Mouse (Mus musculus) embryo, embryonic 9.5 days (tissue): ENCODE results near the gene Slc7a5.

Experiments
- DNase-seq: peaks from one replicate; pipeline ENCODE4 v3.0.0-alpha.2; 2017; ENCODE audit errors: extremely low spot score

The Slc7a5 gene

DNA sequence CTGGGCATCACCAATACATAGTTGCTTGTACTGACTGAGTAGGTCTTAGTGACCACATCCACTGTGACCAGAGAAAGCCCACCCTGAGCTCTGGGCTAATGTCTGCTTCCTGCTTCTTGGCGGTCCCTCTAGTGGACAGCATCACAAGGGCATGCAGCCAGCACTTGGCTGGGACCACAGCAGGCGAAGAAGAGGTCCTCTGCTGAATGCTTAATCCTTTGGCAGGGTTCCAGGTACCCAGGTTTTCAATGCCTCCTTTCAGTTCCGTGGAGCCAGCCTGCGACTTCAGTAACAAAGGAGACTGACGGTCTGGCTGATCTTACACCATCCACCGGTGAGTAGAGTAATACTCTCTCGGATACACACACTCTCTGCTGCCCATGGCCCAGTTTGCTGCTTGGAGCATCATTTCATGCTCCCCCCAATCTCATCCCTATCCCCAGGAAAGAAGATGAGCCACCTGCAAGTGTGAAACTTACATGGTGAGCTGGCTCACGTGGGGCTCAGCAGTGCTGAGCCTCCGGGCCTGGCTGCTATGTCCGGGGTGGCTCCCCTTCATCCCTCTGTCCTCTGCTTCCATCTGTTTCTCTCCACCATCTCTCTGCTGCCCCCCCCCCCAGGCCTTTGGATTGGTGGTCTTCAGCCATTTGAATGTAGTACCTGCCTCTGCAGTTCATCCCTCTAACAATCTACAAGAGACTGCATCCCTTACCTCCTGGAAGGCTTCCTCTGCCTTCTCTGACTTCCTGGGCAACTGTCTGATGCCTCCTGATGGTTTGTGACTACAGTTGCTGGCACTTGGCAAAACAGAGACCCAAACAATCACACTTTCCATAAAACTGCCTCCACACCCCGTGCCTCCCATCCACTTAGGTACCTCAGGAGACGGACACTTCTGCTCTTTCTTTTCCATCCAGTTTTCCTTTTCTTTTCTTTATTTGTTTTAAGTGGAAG lies 28.1 kb upstream of the Slc7a5 start:
- DNase-seq = no peak

DNA sequence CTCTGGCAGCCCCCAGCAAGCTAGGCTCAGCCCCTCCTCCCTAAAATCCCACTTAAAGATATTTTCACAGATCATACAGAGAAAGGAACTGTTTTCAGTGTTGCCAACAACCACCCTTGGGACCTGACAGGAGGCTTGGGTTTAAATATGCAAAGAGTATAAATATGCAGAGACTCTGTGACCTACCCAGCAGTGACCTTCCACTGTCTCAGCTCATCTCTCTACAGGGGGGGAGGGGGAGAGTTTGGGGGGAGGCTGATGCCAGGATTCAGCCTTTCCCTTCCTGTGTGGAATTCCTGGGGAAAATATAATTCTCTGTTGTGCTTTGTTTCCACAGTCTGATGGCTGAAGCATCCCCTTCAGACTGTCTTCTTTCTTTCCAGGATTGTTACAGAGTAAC lies 27.4 kb upstream of the Slc7a5 start:
- DNase-seq = no peak

DNA sequence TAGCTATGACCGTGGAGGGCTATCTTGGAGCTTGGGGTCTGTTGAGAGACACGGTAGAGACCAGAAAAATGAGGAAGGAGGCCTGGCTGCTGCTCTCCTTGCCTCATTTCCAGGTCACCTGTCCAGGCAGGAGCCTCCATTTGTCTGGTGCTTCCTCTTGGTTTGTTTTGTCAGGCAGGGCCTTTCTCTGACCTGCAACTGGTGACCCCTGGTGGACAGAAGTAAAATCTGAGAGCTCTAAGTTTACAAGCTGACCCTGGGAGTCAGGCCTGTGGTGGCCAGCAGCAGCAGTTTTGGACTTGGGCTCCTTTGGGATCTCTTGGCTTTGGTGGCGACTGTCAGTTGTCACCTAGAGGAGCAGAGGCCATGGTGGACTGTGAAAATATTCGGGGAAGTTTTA lies 27.0 kb upstream of the Slc7a5 start:
- DNase-seq = peak; percentile 59

DNA sequence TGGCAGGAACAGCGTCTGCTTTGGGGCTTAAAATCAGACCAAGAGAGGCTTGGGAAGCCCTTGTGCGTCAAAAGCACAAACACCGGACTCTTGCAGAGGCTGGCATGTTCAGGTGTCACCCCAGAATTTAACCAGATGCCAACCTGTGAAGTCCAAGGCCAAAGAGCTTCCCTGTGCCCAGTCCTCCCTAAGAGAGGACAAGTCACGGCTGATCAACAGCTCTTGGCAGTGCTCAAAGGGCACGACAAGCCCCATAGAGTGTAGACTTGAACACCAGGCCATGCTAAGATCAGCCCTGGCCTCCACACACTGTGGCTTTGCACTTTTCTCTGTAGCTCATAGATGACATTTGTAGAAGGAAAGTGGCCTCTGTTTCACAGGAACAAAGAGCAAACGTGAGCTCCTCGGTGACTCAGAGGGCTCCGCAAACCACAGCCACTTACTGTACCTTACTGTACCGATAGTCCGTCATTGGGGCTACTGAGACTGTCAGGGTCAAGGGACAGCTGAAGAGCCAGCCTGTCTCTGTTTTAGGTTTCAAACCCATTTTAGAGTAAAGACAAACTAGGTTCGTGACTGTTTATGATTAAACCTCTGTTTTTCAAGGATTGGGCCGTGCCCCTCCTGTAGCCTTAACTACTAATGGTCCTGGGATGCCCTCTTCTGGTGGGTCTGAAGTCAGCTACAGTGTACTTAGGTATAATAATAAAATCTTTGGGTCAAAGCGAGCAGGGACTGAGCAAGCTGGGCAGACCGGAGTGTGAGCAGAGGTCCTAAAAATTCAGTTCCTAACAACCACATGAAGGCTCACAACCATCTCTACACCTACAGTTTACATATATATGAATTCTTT lies 25.4 kb upstream of the Slc7a5 start:
- DNase-seq = no peak

DNA sequence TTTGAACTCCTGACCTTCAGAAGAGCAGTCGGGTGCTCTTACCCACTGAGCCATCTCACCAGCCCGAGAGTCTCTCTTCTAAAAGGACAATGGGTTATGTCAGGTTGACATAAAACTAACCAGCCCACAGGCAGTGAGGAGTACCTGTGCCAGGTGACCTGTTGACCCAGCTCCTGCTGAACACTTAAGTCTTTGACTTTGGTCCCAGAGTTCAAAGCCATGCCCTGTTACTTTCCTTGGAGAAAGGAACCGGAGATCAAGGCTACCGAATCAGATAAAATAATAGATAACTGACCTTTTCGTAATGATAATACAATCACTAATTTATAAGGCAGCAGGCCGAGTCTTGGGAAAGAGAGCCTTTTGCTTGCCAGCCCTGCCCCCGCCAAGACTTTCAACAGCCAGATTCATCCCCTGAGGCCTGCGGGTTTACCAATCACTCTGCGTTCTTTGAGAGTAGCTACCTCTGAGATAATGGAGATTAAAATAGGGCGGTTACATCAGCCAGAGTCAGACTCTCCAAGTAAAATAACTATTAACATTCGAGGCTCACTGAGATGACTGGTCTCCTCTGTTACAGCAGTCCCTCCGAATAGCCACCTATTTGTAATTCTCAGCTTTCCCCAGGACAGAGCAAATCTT lies 24.7 kb upstream of the Slc7a5 start:
- no peak for DNase-seq

DNA sequence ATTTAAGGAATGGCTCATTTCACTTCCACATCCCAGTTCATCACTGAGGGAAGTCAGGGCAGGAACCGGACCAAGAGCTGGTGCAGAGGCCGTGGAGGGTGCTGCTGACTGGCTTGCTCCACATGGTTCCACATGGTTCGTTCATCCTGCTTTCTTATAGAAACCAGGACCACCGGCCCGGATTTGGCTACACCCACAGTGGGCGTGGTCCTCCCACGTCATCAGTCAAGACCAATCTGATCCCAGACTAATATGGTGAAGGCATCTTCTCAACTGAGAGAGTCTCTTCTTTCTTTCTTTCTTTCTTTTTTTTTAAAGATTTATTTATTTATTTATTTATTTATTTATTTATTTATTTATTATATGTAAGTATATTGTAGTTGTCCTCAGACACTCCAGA lies 24.1 kb upstream of the Slc7a5 start:
- DNase-seq = no peak

DNA sequence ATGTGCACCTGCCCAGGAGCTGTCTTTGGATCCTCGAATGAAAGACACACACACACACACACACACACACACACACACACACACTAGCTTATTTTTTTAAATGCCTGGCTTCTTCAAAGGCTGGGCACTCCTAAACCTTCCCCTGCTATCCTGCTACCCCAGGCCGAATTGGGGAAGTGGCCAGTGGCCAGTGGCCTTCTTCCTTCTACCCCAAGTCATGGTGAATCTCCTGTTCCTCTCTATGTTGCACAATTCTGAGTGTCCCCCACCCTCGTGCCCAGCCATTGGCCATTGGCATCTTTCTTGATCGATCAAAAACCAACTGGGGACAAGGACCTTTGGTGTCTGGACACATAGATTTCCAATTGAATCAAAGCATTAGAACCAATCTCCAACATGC lies 22.6 kb upstream of the Slc7a5 start:
- no peak for DNase-seq

DNA sequence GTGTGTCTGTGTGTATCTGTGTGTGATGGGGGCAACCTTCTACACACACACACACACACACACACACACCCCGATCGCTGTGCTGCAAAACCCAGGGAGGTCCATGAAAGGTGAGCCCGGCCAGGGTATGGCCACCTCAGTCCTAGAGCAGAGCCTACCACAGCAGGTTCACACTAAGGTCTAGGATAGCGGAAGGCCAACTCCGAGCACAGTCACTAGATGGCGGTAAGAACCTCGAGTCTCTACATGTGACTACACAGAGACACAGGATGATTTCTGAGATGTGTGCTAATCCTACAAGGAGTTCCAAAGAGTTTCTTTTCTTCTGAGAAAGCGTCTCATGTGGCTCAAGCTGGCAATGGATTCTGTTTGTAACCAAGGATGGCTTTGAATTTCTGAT lies 19.8 kb upstream of the Slc7a5 start:
- DNase-seq = no peak

DNA sequence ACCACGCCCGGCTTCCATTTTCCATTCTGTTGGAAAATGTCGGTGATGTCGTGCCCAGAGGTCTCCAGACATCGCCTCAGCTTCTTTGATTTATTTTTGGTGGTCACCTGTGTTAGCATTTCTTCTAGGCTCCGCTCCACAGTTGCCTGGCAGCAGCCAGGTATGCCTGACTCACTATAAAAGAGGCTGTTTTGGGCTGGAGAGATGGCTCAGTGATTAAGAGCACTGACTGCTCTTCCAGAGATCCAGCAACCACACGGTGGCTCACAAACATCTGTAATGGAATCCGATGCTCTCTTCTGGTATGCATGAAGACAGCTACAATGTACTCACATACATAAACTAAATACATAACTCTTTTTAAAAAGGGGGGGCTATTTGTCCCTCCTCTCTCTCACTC lies 18.8 kb upstream of the Slc7a5 start:
- no peak for DNase-seq

DNA sequence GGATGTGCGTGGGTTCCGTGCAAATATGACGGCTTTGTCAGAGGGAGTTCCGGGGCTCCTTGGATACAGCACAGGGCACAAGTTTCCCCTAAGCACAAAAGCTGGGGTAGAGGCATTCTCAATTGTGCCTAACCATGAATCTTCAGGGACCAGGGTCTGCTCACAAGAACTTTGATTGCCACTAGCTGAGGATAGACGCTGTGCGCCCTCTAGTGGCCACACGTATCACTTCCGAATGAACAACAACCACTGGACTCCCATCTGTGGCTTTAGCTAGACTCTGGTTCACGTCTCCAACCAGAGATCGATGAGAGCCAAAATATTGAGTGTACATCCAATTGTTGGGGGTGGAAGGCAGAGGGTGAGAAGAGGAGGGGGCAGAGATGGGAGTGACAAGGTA lies 18.1 kb upstream of the Slc7a5 start:
- peak; percentile 70 for DNase-seq

DNA sequence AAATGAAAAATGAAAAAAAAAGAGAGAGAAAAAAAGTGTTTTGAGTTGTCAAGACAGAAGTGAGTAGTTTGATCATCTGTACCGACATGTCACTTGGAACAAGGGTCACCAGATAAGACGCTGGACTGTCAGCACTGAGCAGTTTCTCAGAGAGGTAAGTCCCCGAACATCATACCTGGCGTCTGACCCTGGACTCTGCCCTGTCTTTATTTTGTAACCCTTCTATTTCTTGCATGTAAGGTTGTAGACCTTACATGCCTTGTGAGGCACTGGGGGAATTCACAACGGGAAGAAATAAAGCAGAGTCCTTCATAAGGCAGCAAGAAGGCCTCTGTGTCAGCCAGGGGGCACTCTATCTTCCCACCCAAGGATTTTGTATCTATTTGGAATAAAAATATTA lies 17.2 kb upstream of the Slc7a5 start:
- no peak for DNase-seq

DNA sequence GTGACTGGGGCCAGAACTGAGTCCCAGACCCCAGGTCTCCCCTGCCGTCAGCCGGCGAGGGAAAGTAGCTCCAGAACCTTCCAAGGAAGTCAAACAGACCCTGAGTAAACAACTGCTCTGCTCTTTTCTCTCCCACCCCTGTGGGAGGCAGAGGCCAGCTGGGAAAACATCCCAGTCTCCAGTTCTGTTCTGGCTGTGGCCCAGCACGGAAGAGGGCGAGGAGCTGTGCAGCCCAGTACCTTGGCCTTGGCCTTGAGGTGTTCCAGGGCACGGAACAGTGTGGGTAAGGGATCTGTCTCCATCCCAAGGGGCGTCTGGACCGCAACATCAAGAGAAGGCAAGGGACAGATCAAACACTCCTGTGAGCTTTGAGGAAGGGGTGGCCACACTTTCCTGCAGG lies 14.6 kb upstream of the Slc7a5 start:
- no peak for DNase-seq

DNA sequence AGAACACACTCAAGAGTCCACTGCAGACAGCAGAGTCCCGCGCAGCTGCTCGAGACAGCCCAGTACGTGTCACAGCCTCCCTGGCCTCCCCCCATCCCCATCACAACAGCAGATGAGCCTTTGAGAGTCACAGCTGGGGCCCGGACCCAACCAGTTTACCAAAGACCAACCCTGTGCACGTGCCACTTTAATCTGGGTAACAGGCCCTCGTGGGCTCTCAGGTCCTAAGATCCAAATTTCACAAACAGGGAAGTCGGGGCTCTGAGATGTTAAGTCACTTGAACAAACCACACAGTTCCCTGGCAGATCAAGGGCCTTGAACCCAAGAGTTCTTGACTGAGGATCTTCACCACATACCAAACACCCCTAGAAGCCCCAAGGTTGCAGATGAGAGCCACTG lies 14.1 kb upstream of the Slc7a5 start:
- no peak for DNase-seq

DNA sequence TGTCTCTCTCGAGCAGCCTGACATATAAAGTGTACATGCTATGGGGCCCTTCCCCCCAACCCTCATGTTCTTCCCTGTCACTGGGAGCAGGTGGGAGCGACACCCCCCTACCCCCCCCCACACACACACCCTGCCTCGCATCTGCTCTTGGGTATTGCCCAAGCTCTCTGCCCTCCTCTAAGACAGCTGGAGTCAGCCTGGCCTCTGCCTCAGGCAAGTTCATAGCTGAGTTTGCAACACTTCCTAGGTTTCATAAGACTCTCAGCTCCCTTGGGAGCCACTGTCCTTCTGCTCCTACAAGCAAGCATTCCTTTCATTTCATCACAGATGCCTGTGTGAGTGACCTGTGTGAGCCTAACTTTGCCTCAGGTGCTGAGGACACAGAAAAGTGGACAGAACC lies 12.2 kb upstream of the Slc7a5 start:
- DNase-seq = no peak

DNA sequence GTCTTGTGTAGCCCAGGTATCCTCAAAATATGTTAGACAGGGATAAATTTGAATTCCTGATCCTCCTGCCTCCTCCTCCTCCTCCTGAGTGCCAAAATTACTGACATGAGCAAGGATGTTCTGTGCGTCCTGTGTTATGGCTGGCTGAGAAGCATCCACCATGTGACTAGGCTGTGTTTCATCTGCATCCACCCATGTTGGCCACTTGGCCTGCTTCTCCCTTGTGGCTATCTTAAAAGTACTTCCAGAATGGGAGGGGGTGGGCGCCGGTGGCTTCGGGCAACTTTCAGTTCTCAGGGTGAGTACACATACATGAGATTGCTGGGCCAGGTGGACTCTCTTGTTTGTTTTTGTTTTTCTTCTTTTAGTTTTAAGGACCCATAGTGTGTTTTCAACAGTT lies 11.7 kb upstream of the Slc7a5 start:
- DNase-seq = no peak

DNA sequence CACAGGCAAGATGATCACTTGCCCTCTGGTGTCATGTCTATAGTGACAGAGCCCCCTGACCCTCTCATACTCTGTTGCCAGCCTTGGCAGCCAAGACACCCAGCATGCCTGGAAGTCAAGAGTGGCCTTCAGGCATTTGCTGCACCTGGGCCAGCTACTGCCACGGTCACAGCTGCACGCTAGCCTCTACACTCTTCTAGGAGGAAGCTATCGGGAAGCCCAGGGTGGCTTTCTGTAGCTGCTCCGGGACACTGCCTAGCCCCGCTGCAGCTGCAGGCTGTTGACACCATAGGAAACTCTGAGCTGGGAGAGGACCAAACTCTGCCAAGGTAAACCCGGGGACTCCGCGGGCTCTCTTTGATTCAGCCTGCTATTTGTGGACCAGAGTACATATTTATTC lies 5.9 kb upstream of the Slc7a5 start:
- DNase-seq = no peak

DNA sequence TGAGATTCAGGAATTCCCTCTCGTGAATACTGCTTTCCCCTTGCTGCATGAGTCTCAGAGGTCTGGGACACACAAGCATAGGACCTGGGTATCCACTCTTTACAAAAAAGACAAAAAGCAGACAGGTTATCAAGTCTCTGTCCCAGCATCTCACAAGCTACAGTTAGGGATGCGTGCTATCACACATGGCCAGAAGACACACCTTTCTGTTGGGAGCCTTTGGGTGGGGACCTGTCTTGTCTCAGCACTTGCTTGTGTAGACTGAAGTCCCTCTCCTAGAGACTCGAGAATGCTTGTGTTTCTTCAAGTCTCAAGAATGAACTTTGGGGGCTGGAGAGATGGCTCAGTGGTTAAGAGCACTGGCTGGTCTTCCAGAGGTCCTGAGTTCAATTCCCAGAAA lies 5.3 kb upstream of the Slc7a5 start:
- DNase-seq = no peak

DNA sequence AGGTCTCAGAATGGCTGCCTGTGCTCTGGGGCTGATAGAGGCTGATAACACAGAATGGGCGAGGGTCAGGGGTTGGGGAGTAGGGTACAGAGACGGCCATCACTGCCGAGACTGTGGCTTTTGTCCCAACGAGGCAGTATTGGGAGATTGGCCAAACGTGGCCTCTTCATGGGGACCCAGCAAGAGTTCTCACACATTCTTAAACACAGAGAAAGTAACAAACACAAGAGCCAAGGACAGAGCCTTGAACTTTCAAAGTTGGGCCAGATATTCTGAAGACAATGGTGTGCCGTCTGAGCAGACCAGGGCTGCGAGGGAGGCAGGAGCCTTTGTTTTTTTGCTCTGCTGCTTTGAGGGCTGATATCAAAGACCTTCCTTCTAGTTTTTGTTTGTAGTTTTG lies 4.5 kb upstream of the Slc7a5 start:
- DNase-seq = no peak

DNA sequence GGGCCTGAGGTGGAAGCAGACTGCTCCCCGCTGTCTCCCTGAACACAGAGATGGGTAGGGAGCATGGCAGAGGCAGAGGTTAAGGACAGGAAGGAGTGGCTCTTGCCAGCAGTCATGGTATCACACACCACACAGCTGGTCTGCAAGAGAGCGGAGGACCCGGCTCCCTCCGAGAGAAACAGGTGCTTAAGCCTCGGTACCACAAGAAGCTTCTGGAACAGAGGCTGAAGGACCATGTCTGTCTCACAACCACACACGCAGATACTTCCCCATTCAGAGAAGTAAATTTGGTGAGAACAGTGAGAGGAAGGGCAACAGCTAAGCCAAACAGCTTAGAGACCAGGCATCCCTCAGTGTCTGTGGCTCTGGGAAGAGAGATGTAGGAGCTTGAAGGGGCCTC lies 3.9 kb upstream of the Slc7a5 start:
- DNase-seq = no peak

DNA sequence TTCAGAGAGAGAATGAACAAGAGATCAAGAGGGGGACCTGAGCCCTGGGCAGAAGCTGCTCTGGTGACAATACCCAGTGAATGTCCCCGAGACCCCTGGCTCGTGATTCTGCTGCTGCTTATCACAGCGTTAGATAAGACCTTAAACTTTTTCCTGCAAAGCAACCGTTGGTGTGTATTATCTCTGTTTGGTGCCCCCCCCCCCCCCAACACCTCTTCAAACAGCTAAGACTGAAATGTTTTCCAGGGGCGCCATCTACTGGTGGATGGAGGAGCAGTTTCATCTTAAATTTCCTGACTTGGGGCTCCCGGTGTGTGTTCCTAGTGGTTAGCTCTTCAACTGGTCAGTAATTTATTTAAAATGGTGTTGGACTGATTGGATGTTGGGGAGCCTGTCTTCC lies 2.2 kb upstream of the Slc7a5 start:
- DNase-seq = peak; percentile 75

DNA sequence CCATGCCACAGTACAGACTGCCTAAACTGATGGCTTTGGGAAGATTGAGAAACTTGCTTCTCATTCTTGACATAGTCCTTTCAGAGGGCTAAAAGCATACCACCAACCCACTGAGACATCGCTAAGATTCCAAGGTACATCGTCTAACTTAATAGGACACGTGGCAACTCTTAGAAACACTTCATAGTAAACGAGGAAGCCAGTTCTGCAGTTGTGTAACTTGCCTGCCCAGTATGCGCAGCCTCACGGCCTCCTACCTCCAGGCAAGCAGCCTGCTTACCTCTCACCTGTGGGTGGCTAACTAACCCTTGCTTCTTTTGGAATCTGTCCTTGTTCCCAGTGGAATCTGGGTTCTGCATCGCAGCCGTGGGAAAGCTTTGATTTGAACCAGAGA lies 1.7 kb upstream of the Slc7a5 start:
- DNase-seq = no peak

DNA sequence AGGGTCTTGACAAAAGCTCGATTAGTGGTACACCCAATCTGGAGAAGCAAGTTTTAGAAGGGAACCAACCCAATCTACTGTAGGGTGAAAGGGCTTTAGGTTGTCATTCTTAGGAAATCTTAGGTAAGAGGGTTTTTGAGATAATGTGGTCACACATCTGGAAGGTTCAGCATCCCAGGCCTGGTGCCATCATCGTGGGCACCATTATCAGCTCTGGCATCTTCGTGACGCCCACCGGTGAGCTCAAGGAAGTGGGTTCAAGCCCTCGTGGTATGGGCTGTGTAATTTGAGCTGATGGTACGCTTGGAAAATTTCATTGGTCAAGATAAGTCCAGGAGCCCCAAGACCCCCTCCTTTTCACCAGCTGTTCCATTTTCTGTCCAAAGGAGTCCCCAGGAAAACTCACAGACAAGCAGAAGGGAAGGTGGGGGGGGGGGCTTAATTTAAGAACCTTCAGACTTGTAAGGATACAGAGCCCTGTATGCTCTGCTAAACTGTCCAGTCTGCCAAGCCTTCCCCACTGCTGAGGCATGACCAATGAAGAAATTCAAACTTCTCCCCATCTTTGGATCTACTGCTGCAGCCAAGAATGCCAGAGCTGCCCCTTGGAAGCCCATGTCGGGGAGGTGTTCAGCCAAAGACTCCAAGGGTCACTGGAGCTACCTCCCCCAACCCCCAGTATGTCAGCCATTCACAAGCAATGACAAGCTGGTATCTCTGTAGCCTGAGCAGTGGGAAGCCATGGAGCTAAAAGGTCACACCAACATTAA lies 1.1 kb upstream of the Slc7a5 start:
- no peak for DNase-seq
